ENCODE assay signal across 23 mouse cellular contexts in genomic region chr2:112348246-112348645, GRCm38 (mm10). TPM values are rescaled to one million over a fixed set of nuclear protein-coding genes. Genes with fewer than 3 reads are reported as not detected.
DNase-seq lines count a peak whose midpoint lies in the region; ATAC-seq and TF ChIP-seq lines count a peak whose summit lies in the region.
"Had no signal": no experiment of that assay in that cellular context is flagged by ENCODE, and none has a peak within 500 bp of the region (broad histone marks: within the 10 kb centered on the region; RNA-seq: fewer than 3 reads in every experiment).

No protein-coding gene starts in this region.

- 85% methylated on average over 3 of the region's 3 CpGs for WGBS in heart, embryonic 11.5 days (ENCODE audit: insufficient replicate concordance)
- 94% methylated on average over 3 of the region's 3 CpGs for WGBS in neural tube, embryonic 15.5 days

- no peaks in the 10 kb centered on the region for H3K4me1 ChIP-seq in heart, embryonic 11.5 days (ENCODE audit: control insufficient read depth, insufficient read depth, low read length)
- no peaks in the 10 kb centered on the region for H3K4me1 ChIP-seq in neural tube, embryonic 15.5 days

- intact Hi-C loops in left cerebral cortex, adult 2 months (cut with DNase I) = no loop called here
- intact Hi-C loops in left cerebral cortex, postnatal 36 days (cut with DNase I) = no loop called here

- DNase-seq in frontal cortex, adult 2 months (ENCODE audit: extremely low spot score in 1 of 2, low spot score in 1 of 2) = no peak
- DNase-seq in heart, adult 11 months = peak; percentile 61
- no peak for DNase-seq in left cerebral cortex, adult 2 months (ENCODE audit: extremely low spot score in 1 of 2, low spot score in 2 of 2)
- DNase-seq in left cerebral cortex, postnatal 36 days (ENCODE audit: low spot score in 2 of 2) = no peak
- DNase-seq in brain, adult 2 months (ENCODE audit: low read depth, low spot score) = peak; percentile 15
- DNase-seq: adrenal gland, adult 2 months; adrenal gland, adult 8-10 months; adrenal gland, postnatal 10 days; adrenal gland, postnatal 14 days; adrenal gland, postnatal 25 days; adrenal gland, postnatal 36 days; B cell, adult 2 months; cerebellum, adult 11 months; cerebellum, adult 11-12 months; cerebellum, adult 18-20 months had no signal

- no peak overlapping the region for H3K9ac ChIP-seq in heart, embryonic 11.5 days (ENCODE audit: low read depth, low read length)
- H3K9ac ChIP-seq in neural tube, embryonic 15.5 days (replicated peaks) = no peak overlapping the region

- H3K36me3 ChIP-seq in heart, embryonic 11.5 days (ENCODE audit: control insufficient read depth, insufficient read depth, low read length) = peaks cover 10% of the 10 kb centered on the region; the same call in 1 of the 2 replicates
- H3K36me3 ChIP-seq in neural tube, embryonic 15.5 days = peaks cover 40% of the 10 kb centered on the region

- ATAC-seq in frontal cortex, adult (ENCODE audit: low TSS enrichment) = peak; percentile 92
- no peak for ATAC-seq in heart, embryonic 11.5 days (replicated peaks; ENCODE audit: insufficient number of reproducible peaks, low FRiP score, low TSS enrichment)
- ATAC-seq in neural tube, embryonic 15.5 days (ENCODE audit: low FRiP score) = no peak
- ATAC-seq: activated CD4-positive, CD25-positive, alpha-beta regulatory T cell, adult 4 months; CD4-positive, CD25-positive, alpha-beta regulatory T cell, adult 4 months; Patski had no signal

- H3K4me3 ChIP-seq in heart, embryonic 11.5 days (ENCODE audit: low read depth, low read length) = no peak overlapping the region
- no peak overlapping the region for H3K4me3 ChIP-seq in left cerebral cortex, adult 2 months
- H3K4me3 ChIP-seq in neural tube, embryonic 15.5 days (replicated peaks) = no peak overlapping the region

- H3K27ac ChIP-seq in heart, embryonic 11.5 days (ENCODE audit: low read depth, low read length) = no peak overlapping the region
- H3K27ac ChIP-seq in left cerebral cortex, adult 2 months = 0 out of 2 replicates have a peak overlapping the region, but pooled peaks have one; percentile 4
- no peak overlapping the region for H3K27ac ChIP-seq in neural tube, embryonic 15.5 days (replicated peaks)

- H3K4me2 ChIP-seq in heart, embryonic 11.5 days = no peak overlapping the region
- no peak overlapping the region for H3K4me2 ChIP-seq in neural tube, embryonic 15.5 days

- no peaks in the 10 kb centered on the region for H3K9me3 ChIP-seq in heart, embryonic 11.5 days (replicated peaks; ENCODE audit: control insufficient read depth, low read length)
- no peaks in the 10 kb centered on the region for H3K9me3 ChIP-seq in neural tube, embryonic 15.5 days (replicated peaks)
- H3K9me3 ChIP-seq: G1E had no signal

- no peak for TF ChIP-seq CTCF in left cerebral cortex, adult 2 months (IDR thresholded peaks at IDR 0.05)

- H3K27me3 ChIP-seq in heart, embryonic 11.5 days (ENCODE audit: control insufficient read depth, insufficient read depth, low read length) = no peaks in the 10 kb centered on the region
- H3K27me3 ChIP-seq in neural tube, embryonic 15.5 days (replicated peaks) = no peaks in the 10 kb centered on the region
- H3K27me3 ChIP-seq: CH12.LX, Patski had no signal

RNA-seq across cellular contexts. Expression of gene Emc4, which starts 19.6 kb away (rescaled TPM):
- 202 and 210 TPM in 2 replicates for polyA plus RNA-seq in frontal cortex, adult 2 months (2012; rRNA removed)
- 92.1 and 101 TPM in 2 replicates for polyA plus RNA-seq in heart, embryonic 11.5 days (2014; fragmentation: Nextera tagmentation; extraction: Ambion mirVana)
- 100 to 1,000 TPM; 142 to 147 TPM for total RNA-seq in left cerebral cortex, adult 2 months (2021)
- 100 to 1,000 TPM; 147 to 166 TPM for total RNA-seq in left cerebral cortex, postnatal 36 days (2021)
- polyA plus RNA-seq in neural tube, embryonic 15.5 days (2015; fragmentation: Nextera tagmentation; extraction: Ambion mirVana) = 206 and 239 TPM in 2 replicates

RNA-seq across cellular contexts. Expression of gene Katnbl1, which starts 30.8 kb away (rescaled TPM):
- polyA plus RNA-seq in frontal cortex, adult 2 months (2012; rRNA removed) = 11.4 and 14.5 TPM in 2 replicates
- 30.8 and 35.0 TPM in 2 replicates for polyA plus RNA-seq in heart, embryonic 11.5 days (2014; fragmentation: Nextera tagmentation; extraction: Ambion mirVana)
- 10 to 100 TPM; 13.5 to 14.2 TPM for total RNA-seq in left cerebral cortex, adult 2 months (2021)
- 10 to 100 TPM; 12.7 to 16.3 TPM for total RNA-seq in left cerebral cortex, postnatal 36 days (2021)
- polyA plus RNA-seq in neural tube, embryonic 15.5 days (2015; fragmentation: Nextera tagmentation; extraction: Ambion mirVana) = 29.8 and 32.2 TPM in 2 replicates

Comparison
In these comparisons a context has a peak if more than half of its experiments do, and no peak if none do; other contexts are left out.
1. DNase-seq: peak in heart, adult 11 months (single experiment) and brain, adult 2 months (single experiment); none in frontal cortex, adult 2 months (0 of 2), left cerebral cortex, adult 2 months (0 of 2) and left cerebral cortex, postnatal 36 days (0 of 2).